Mouse (Mus musculus) 3134 (cell line): ENCODE data around the gene Higd1b.

Experiments used
- DNase-seq: peaks from one replicate; pipeline ENCODE4 v3.0.0-alpha.2; 2011; ENCODE audit warnings: low spot score; ENCODE audit not compliant: insufficient read length; ENCODE audit errors: extremely low read depth

Gene Higd1b

DNA sequence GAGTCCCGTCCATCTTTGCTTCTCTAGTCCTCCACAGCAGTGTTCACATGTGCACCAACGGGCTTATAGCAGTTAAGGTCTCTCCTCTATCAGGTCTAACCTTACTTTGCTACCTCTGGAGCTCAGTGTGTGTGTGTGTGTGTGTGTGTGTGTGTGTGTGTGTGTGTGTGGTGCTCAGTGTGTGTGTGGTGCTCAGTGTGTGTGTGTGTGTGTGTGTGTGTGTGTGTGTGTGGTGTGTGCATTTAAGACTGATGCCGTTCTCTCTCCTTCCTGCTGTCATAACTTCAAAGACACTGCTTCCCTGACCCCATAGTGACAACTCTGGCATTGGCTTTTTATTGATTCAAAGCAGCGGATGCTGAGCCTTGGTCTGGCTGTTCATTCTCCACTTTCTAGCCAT, at the start of gene Higd1b:
Higd1b (plus strand) TSS at position 301 of the 400 bp plus-strand sequence.
- no peak for DNase-seq

DNA sequence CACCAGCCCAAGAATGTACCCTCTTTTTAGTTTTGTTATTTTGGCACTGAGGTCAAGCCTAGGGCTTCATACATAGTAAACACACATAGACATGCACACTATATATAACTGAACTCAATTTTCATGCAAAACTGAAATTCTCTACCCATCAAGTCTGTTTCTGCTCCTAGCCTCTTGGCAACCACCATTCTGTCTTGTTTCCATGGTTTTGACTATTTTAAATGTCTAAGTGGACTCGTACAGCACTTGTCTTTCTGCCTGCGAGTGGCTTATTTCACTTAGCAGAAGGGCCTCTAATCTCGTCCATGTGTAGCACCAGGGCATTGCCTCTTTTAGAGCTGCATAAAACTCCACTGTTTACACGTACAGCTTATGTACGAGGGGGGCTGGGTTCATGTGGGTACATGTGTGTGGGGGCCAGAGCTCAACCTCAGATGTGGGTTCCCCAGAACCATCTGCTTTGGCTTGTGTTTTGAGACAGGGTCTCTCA, 47.9 kb upstream of the Higd1b start:
- no peak for DNase-seq

DNA sequence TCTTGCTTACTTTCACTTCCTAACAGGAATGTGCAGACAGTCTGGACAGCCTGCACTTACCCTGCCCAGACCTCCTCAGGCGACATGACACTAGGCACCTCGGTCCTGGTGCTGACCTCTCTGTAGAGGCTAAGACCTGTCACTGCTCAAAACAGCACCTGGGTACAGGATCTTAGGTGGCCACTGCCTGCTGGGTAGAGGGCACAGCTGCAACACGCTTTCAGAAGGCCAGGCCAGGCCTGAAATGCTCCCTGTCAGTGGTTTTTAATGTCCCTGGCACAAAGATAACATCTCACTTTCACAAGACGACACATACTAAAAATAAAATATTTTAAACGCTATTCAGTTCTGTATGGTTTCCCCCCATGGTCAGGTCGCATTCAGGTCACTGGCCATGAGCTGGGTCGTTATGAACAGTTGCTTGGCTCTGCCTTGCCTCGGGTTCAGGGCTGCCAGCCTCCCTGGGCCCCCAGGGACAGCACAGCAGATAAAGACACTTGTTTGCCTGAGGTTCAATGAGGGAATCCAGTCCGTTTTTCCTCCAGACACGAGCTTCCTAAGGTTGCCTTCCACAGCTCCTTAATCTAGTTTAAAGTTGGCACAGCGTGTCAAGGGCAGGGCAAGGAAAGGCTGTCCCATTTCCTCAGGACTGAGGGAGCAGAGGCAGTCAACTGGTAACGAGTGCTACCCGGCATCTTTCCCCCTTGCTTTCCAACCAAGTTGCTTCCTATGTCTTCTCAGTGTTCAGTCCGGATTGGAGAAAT, 43.8 kb upstream of the Higd1b start:
- DNase-seq: no peak

DNA sequence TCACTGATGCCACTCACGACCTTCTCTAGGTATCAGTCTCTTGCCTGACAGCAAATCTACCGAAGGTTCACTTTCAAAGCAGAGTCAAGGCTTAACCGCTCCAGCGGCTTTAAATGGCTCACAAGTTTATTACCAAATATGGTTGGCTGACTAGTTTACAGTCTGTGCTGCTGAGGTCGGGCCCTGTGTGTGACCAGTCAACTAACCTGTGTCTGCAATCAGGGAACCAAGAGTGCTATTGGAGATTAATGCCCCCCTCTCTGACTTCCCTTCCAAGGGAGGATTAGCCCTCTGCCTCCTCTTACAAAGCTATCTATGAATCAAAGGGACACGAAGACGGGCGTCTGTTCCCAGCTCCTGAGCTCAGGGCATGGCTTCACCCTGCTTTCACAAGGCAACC, 41.5 kb upstream of the Higd1b start:
- no peak for DNase-seq

DNA sequence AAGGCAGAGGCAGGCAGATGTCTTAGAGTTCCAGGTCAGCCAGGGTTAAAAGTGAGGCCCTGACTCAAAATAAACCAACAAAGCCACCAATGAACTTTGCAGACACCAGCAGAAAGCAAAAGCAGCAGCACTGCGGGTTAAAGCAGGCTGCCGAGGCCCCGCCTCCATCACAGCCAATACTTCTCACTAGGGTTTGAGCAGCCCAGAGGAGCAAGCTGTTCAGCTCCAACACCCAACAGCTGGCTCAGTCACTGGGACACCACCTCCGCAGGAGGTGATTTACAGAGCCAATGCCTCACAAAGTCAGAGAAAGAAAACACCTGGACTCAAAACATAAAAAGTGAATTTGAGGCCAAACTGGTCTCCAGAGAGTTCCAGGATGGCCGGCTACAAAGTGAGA, 32.2 kb upstream of the Higd1b start:
- DNase-seq: no peak

DNA sequence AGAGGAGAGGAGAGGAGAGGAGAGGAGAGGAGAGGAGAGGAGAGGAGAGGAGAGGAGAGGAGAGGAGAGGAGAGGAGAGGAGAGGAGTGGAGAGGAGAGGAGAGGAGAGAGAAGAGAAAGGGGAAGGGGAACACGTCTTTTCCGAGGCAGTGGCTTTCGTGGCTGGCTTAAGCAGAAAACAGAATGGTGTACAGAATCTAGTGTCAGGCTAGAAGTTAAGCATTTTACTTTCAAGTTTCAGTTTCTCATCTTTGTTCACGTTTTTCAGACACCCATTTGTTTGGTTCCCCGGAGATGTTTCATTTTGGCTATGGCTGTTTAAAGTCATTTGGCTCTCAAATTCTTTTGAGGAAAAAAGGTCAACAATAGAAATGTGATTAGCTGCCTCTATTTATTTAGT, 27.4 kb upstream of the Higd1b start:
- DNase-seq: no peak

DNA sequence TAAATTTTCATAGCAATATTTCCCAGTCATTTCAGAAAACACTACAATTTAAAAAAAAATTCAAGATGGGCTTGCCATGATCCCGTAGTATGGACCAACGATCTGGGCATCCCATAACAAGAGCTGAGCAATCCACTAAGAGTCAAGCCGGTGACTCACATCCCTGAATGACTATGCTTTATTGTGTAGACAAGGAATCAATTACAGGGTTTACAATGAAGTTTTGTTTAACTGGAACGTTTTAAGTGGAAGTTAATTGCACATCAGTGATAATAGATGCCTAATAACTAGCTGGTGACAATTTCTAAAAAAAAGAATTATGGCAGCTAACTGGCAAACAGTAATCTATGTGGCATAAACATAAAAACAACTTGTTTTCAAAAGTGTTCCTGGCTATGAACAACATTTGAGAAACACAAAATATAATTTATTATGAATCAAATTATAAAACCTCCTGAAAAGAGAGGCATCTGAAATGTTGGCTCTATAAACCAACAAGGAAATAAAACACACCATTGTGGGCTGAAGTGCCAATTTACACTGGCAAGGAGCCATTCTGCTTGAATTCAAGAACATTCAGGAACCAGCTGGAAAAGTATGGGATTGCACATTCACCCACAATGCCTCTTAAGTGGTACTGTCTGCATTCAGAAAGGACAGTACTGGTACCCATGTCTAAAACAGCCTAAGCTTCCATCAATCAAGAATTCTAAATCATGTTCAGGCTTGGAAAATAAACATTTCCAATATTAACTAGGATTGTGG, 24.7 kb upstream of the Higd1b start:
- DNase-seq: no peak

DNA sequence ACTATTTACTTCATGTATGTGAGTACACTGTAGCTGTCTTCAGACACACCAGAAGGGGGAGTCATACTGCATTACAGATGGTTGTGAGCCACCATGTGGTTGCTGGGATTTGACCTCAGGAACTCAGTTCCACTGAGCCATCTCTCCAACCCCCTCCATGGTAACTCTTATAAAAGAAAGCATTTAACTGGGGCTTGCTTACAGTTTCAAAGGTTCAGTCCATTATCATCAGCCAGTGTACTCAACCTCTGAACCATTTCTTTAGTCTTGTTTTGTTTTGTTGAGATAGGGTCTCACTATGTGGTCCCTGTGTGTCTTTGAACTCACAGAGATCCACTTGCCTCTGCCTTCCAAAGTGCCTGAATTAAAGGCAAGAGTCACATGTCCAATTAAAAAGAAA, 20.8 kb upstream of the Higd1b start:
- DNase-seq: no peak

DNA sequence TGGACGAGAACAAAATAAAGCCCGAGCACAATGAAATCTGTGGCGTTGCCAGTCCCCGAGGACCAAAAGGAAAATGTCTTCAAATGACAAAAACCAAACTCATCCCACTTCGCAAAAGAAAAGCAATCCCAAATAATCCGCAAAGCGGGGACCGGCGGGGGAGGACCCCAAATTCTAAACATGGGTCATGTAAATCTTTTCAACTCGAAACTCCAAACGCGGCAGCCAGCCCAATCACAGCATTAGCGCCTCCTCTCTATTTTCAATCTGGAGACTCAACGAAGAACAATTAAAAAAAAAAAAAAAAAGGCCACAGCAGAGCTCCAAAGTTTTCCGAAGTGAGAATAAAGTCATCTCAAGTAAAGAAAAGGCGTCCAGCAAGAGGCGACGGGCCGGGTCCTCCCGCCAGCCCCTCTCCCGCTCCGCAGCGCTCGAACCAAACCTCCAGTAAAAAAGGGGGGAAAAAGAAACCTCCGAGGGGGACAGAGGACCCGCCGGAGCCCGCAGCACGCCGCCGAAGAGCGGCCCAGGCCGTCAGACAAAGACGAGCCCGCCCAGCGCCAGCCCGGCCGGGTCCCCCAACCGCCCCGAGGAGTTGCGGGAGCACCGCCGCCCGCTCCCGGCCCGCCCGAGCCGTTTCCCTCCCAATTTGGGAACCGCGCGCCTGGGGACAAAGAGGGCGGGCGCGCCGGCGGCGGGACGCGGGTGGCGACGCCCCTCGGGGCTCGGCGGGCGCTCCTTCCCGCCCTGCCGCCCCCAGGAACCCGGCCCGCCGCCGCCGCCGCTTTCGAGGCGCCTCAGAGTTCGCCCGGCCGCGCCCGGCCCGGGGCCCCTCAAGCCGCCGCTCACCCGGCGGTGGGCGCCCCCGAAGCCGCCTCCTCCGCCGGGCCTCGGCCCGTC, 17.3 kb upstream of the Higd1b start:
- DNase-seq: peak; percentile 55

DNA sequence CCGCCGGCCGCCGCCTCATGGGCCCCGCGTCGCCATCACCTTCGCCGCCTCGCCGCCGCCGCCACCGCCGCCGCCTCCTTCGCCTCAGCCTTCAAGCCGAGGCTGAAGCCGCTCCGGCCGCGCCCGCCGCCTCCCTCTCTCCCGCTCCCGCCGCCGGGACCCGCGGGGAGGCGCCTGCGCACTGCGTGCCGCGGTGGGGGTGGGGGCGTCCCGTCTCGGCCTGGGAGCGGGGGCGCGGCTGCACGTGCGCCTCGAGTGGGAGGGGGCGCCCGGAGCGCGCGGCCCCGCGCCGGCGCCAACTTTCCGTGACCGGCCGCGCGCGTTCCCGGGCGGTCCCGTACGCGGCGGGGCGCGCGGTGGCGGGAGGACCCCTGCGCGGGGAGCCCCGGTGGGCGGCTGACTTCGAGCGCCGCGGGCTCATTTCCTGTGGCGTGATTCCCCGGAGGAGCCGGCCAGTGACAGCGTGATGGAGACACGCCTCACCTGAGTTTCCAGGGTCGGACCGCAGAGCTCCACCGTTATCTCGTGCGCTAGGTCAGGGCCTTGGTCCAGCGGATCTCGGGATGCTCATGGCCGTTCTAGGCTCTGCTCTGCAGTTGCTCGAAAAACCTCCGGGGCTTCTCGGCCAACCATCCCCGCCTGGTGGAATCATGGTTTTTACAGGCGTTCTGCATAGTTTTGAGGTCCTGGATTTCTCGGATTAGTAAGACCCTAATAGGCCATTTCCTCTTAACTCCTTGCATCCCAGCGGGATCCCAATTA, 16.4 kb upstream of the Higd1b start, which contains the start of gene Gjc1:
Gjc1 (minus strand) TSS at position 680 of the 762 bp plus-strand sequence.
- no peak for DNase-seq

DNA sequence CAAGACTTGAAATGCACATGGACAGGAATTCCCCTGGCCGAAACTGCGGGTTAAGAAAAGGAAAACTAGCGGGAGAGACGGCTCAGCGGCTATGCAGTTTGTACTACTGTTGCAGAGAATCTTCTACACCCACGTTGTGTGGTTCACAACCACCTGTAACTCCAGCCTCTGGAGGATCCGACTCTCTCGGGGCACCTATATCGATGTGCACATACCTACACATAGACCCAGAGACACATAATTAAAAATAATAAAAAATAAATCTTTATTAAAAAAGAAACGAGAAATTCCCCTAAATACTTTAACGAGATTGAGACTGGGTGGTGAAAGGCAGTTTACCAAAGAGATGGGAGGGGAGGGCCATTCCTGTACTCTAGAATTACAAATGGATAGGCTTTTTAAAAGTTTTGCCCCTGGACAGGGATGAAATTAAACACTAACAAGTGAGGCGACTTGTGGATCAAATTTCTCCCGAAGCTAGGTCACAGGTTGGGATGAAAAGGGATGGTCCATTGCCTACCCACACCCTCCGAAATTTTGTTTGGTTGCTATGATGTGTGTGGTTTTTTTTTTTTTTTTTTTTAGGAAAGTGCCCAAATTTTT, 15.8 kb upstream of the Higd1b start:
- no peak for DNase-seq

DNA sequence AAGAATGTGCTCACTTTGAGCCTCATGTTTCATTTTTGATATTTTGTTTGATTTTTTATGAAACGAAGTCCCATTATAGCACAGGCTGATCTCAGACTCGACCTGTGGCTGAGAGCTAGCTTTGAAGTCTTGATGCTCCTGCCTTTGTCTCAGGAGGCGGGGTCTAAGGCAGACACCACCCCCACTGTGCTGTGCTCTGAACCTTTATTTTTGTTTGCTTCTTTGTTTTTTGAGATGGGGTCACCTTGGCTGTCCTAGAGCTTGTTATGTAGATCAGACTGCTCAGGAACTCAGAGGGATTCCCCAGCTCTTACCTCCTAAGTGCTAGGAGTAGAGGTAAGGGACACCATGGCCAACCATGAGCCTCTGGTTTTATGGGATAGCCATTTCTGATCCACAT, 15.2 kb upstream of the Higd1b start:
- DNase-seq: no peak

DNA sequence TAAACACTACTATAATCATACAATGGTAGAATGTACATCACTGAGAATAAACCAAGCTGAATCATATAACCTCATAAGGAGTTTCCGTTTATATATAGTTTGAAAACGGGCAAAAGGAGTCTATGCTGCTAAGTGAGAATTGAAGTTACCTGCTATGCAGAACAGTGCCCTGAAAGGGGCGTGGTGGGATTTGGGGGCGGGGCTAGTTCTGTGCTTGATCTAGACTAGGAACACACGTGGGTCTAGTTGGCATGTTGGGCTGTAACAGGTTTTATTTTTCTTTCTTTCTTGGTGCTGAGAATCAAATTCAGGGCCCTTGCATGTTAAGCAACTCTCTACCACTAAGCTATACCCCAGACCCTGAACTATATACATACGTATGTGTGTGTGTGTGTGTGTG, 14.4 kb upstream of the Higd1b start:
- DNase-seq: no peak

DNA sequence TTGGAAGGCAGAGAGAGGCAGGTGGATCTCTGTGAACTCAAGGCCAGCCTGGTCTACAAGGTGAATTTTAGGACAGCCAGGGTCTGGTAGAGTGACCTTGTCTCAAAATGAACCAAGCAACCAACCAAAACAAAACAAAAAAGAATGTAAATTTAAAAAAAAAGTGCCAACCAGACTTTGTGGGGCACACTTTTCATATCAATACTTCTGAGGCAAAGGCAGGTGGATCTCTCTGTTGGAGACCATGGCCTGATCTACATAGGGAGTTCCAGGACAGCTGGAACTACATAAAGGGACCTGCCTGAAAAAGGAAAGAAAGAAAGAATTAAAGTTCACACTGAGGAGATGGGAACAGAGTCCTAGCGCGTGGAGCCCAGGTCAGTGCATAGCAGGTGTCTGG, 9.2 kb upstream of the Higd1b start:
- no peak for DNase-seq

DNA sequence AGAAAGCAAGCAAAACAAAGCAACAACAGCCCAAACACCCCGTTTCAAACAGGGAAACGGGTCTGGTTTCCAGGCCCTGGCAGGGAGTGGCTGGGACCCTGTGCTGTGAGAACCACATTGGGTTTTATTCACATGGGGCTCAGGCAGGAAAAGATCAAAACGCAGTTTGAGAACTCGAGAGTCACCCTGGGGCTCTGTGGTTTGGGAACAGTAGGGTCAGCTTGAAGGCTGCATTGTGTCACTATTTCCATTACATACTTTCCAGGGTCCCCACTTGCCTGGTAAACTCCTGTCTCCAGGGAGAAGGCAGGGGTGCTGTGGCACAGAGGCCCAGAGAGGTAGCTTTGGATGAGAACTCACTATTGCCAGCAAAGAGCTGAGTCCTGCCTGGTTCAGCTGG, 8.6 kb upstream of the Higd1b start:
- DNase-seq: no peak

DNA sequence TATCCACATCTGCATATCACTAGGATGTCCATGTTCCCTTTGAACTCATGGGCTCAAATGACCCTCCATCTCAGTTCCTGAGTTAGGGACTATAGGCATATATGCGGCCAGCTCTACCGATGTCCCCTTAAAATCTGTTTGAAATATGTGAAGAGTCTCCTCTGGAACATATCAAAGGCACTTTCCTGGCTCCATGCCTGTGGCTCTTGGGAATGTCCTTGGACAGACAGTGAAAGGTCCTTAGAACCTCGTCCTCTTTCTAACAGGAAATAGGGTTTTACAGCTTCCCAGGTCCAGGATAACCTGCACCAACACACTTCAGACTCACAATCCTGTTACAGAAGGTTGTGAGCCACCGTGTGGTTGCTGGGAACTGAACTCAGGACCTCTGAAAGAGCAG, 5.4 kb upstream of the Higd1b start:
- no peak for DNase-seq

DNA sequence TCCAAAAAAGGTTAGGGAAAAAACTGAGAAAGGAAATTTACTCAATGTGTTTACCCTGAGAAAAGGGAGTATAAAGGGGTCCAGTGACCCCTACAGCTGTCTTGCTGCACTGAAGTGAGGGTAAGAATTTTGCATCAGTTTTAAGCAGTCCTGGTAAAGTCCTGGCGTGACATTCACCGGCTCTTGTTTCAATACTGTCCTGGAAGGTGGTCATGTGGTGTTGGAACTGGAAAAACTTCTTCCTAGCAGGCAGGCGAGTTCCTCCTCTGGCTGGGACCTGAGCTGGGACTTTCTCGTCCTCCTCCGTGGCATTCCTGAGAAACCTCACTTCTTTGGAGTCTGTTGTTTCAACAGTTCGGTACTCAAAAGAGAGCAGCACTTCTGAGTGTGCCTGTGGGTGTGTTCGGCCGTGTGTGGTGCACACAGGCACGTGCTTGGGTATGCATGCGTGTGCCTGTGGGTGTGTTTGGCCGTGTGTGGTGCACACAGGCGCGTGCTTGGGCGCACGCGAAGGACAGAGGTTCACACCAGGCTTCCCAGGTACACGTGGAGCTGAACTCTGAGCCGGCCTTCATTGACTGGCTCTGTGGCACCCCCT, 2.9 kb upstream of the Higd1b start:
- DNase-seq: no peak

DNA sequence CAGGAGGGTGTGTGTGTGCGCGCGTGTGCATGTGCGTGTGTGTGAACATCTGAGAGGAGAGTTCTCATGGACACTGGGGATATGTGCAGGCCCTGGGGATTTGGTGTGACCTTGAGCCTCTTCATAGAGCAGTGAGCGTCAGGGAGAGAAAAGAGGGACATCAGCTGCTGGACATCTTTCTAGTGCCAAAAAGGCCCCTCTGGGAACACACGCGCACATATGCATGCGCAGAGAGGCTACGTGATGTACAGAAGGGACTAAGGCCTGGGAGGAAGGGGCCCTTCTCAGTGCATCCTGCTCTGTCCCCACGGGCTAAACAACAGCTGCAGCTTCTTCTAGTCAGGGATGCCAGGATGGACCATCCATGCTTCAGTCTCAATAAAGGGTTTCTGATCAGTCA, 1.4 kb upstream of the Higd1b start:
- no peak for DNase-seq

DNA sequence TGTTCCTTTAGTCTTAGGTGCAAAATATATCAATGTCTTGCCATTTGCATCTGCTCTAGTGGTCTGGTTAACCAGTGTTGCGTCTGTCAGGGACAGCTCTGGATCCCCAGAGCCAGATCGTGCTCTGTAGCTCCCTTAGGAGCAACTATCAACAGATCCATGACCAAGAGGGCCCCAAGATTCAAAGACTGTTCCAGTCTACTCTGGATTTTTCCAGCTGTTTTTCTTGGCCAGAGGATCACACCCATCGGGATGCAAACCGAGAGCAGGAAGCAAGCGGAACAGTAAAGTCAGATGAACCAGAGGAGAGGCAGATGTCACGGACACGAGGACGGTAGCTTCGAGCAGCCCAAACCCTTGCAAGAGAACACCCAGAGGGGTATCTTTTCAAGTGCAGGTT, 497 bp downstream of the Higd1b start:
- no peak for DNase-seq

DNA sequence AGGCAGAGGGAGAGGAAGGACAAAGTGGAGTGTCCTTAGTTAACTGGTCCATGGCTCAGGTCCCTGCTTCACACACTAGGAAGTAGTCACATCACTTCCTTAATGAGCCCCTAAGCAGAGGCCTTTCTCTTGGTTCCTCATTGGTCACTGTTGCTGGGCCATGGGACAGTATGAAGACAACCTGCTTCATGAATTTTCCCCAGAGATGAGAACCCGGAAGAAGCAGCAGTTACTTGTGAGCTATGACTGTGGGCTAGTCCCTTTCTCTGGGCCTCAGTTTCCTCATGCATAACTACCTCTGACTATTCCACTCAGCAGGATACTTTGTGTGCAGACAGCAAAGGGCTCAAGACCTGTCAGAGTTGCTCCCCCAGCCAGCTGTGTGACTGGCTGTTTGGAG, 1.7 kb downstream of the Higd1b start:
- DNase-seq: no peak
